Mouse (Mus musculus) liver, embryonic 14.5 days (tissue): ENCODE results near the gene Fh1. TPM values are rescaled to one million over a fixed set of nuclear protein-coding genes. Genes with fewer than 3 reads are reported as not detected.

Experiments
- ATAC-seq: fragments of 200-750 bp; cut with Nextera tagmentation; 2 replicates; pipeline ENCODE4 v1.8.0; 2017; ENCODE audit warnings: moderate number of reproducible peaks, mild to moderate bottlenecking, moderate library complexity; ENCODE audit not compliant: insufficient read depth
- DNase-seq, 3 experiments: peaks; one replicate each; pipeline ENCODE4 v3.0.0-alpha.2; 2012 to 2013; ENCODE audit warnings: low read depth in 3 of 3, low spot score in 3 of 3
- H3K27ac ChIP-seq: fragments of 300-500 bp; sonication (generic); 2 replicates; pipeline ENCODE4 v1.5.1; 2014; ENCODE audit warnings: moderate library complexity, mild to moderate bottlenecking, control low read depth, inconsistent platforms
- H3K27me3 ChIP-seq: fragments of 300-500 bp; sonication (generic); 2 replicates; pipeline ENCODE4 v1.6.1; 2014; ENCODE audit warnings: mild to moderate bottlenecking, low read length, moderate library complexity; ENCODE audit not compliant: control insufficient read depth, insufficient read depth
- H3K36me3 ChIP-seq: fragments of 300-500 bp; sonication (generic); replicated peaks from 2 replicates; pipeline ENCODE4 v1.6.1; 2014; ENCODE audit warnings: low read depth; ENCODE audit not compliant: control insufficient read depth, insufficient read depth
- H3K4me1 ChIP-seq, 2 experiments: fragments of 200-500 bp in 1 of 2; fragments of 300-500 bp in 1 of 2; sonication (generic) in 1 of 2; replicated peaks; 2 replicates each; pipeline ENCODE4 v1.6.1; 2012 to 2014; ENCODE audit warnings: antibody characterized with exemption in 1 of 2, inconsistent platforms in 1 of 2, low read length in 1 of 2; ENCODE audit not compliant: control insufficient read depth in 2 of 2, insufficient read depth in 2 of 2
- H3K4me2 ChIP-seq: fragments of 300-500 bp; sonication (generic); 2 replicates; pipeline ENCODE4 v1.6.1; 2014; ENCODE audit warnings: low read depth, mild to moderate bottlenecking, control low read depth, moderate library complexity
- H3K4me3 ChIP-seq, 2 experiments: fragments of 200-500 bp in 1 of 2; fragments of 300-500 bp in 1 of 2; sonication (generic) in 1 of 2; 2 replicates each; pipeline ENCODE4 v1.5.1; 2012 to 2014; ENCODE audit warnings: low read depth in 2 of 2, low read length in 2 of 2, mild to moderate bottlenecking in 2 of 2, control low read depth in 1 of 2, inconsistent platforms in 1 of 2, moderate library complexity in 1 of 2; ENCODE audit not compliant: insufficient read depth in 1 of 2
- H3K9ac ChIP-seq: fragments of 300-500 bp; sonication (generic); replicated peaks from 2 replicates; pipeline ENCODE4 v1.6.1; 2014; ENCODE audit warnings: mild to moderate bottlenecking, control low read depth, moderate library complexity
- H3K9me3 ChIP-seq: fragments of 300-500 bp; sonication (generic); 2 replicates; pipeline ENCODE4 v1.6.1; 2016; ENCODE audit warnings: low read length, mixed read lengths; ENCODE audit not compliant: control insufficient read depth
- CTCF ChIP-seq: IDR thresholded peaks from 2 replicates; pipeline ENCODE4 v1.5.1; 2016; ENCODE audit warnings: antibody characterized with exemption, low read depth, control low read depth
- EP300 ChIP-seq: IDR thresholded peaks from 2 replicates; pipeline ENCODE4 v1.6.1; 2016; ENCODE audit warnings: antibody characterized with exemption, low read depth
- WGBS: fragments of 180-500 bp; shearing (Covaris S2); extraction: QIAGEN DNeasy Blood & Tissue Kit; methylation state at CpG from one replicate; pipeline ENCODE4 v1.1.7; 2014; ENCODE audit not compliant: insufficient replicate concordance; 5-methylcytosine and 5-hydroxymethylcytosine counted together
- polyA plus RNA-seq, 2 experiments: library from polyadenylated mRNA; depleted of rRNA in 1 of 2; stranded (reverse) in 1 of 2; unstranded in 1 of 2; fragments of >200 nt; fragmentation: Nextera tagmentation in 1 of 2; extraction: Ambion mirVana in 1 of 2; gene quantifications; 2 replicates each; pipeline versions ENCODE4 v1.2.1 to v1.2.3; 2012 to 2014

Fh1 gene
- polyA plus RNA-seq, 2 experiments, result 56.1 to 96.6 TPM

DNA sequence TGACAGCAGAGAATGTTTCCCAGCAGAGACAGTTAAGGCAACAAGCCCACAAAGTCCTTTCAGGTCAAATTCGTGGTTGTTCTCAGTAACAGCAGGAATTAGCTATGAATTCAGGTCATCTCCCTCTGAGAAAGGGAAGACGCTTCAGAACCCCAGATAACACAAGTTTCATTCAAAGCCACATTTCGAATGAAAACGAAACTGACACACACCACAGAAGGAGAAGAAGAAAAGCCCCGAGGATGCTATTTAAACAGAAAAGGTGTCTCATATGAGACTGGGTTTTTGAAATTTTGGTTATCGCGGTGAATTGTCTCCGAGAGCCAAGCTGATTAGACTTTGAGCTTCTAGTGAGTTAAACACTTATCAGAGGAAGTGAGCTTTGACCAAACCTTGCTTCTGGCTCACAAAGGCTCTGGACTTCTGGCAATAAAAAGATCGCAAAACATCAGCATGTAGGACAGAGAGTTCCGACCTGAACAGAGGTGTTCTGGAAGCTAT lies 6.3 kb upstream of the Fh1 start:
- Histone ChIP-seq H3K9ac (no peak overlapping the region), H3K4me3 (no peak overlapping the region), H3K27ac (no peak overlapping the region), H3K4me1 (peaks cover 0 to 4% of the 10 kb centered on the region in 2 experiments; a peak in 2 of 4 replicates), H3K9me3 (no peaks in the 10 kb centered on the region), H3K36me3 (no peaks in the 10 kb centered on the region), H3K27me3 (no peaks in the 10 kb centered on the region), H3K4me2 (peak overlapping the region; percentile 38)
- no peak for TF ChIP-seq CTCF
- DNase-seq (no peak), ATAC-seq (no peak; the same call in 1 of the 2 replicates)
- WGBS, result 31% methylated on average over 10 of the region's 10 CpGs

DNA sequence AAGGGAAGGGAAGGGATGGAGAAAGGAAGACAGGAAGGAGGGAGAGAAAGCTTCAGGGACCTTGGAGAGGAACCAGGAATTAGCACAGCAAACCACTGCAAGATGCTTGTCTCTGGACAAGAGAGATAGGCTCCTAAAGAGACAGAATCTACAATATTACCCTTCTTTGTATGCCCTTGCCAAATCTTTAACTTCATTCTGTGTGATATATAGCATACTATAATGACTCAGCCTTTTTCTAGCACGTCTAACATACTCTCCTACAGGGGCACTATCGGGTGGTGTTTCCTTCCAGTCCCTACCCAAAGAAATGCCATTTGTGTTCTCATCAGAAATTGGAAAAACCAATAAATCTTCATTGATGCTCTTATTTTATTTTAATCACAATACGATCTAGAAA lies 5.6 kb upstream of the Fh1 start:
- no peak overlapping the region for H3K9ac ChIP-seq
- no peak for ATAC-seq
- DNase-seq, result no peak
- peaks cover 0 to 4% of the 10 kb centered on the region in 2 experiments; a peak in 2 of 4 replicates for H3K4me1 ChIP-seq
- WGBS, result 42% methylated on average over 3 of the region's 3 CpGs
- no peak overlapping the region for H3K27ac ChIP-seq
- H3K27me3 ChIP-seq, result no peaks in the 10 kb centered on the region
- H3K9me3 ChIP-seq, result no peaks in the 10 kb centered on the region
- no peaks in the 10 kb centered on the region for H3K36me3 ChIP-seq
- no peak overlapping the region for H3K4me2 ChIP-seq
- TF ChIP-seq EP300 (no peak), CTCF (no peak)
- H3K4me3 ChIP-seq, result no peak overlapping the region

DNA sequence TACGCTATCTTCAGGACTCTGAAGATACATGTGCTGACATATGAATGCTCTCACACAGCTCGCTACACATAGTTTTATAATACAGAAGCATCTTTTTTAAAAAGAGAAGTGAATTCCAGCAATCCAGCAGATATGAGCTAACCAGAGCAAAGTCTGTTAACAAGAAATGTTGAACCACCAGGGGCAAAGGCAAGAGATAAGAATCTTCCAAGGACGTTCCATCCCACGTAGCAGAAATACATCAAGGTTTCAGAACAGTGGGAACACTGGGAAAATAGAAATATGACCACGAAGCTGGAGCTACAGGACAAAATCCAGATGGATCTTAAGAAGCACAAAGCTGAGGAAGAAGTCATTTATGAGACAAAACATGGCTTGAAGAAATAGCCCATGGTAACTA lies 4.9 kb upstream of the Fh1 start:
- WGBS, result 55% methylated on average over 5 of the region's 5 CpGs
- no peak for DNase-seq

DNA sequence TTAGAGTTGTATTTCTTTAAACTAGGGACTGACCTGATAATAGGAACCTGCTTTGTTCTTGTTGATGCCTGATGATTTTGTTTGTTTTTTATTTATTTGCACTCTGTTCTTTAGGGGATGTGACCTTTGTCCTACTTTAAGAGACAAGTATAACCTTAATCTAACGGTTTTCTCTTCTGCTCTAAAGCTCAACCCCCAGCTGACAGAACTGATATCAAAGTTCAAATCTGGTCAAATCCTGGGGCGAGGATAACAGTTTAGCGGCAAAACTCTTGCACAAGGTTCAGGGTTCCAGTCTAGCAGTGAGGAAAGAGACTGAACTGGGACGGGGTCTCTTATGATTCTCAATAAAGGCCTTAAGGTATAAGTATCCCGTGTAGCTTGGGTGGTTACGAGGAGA lies 3.8 kb upstream of the Fh1 start:
- TF ChIP-seq EP300 (no peak), CTCF (no peak)
- H3K9me3 ChIP-seq, result no peaks in the 10 kb centered on the region
- no peak overlapping the region for H3K27ac ChIP-seq
- ATAC-seq (no peak), DNase-seq (no peak)
- no peak overlapping the region for H3K9ac ChIP-seq
- no peak overlapping the region for H3K4me2 ChIP-seq
- H3K4me3 ChIP-seq, result no peak overlapping the region
- no peaks in the 10 kb centered on the region for H3K27me3 ChIP-seq
- H3K4me1 ChIP-seq, result peaks cover 0 to 9% of the 10 kb centered on the region in 2 experiments; a peak in 2 of 4 replicates
- WGBS, result 61% methylated on average over 6 of the region's 6 CpGs
- H3K36me3 ChIP-seq, result no peaks in the 10 kb centered on the region

More for the DNA sequence above, 4.9 kb upstream of the Fh1 start:
- no peak for ATAC-seq
- no peak overlapping the region for H3K9ac ChIP-seq
- H3K27ac ChIP-seq, result no peak overlapping the region
- no peak for TF ChIP-seq EP300
- no peak for TF ChIP-seq CTCF
- no peaks in the 10 kb centered on the region for H3K36me3 ChIP-seq
- no peak overlapping the region for H3K4me2 ChIP-seq
- peaks cover 0 to 4% of the 10 kb centered on the region in 2 experiments; a peak in 2 of 4 replicates for H3K4me1 ChIP-seq
- no peak overlapping the region for H3K4me3 ChIP-seq
- H3K9me3 ChIP-seq, result no peaks in the 10 kb centered on the region
- H3K27me3 ChIP-seq, result no peaks in the 10 kb centered on the region

DNA sequence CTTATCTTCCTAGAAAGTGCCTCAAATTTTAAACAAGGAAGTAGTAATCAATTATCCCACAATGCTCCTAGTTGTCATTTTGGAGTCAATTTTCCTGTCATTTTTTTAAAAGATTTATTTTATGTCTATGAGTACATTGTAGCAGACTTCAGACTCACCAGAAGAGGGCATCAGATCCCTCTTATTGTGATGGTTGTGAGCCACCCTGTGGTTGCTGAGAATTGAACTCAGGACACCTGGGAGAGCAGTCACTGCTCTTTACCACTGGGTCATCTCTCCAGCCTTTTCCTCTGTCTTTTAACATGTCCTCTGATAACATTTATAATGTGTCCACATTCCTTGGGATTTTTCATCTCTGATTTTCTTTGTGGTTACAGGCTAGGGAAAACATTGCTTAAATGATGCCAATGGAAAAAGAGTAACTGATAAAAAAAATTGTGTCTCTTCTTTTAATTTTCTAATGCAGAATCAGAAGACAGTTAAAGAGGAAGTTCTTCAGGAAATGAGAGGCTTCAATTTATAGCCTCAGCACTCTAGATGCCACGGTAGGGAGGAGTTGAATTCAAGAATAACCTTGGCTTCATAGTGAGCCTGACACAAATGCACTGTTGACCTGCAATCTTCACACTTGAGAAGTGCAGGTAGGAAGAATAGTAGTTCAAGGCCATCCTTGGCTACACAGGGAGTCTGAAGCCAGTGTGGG lies 706 bp upstream of the Fh1 start:
- ATAC-seq (peak; percentile 61), DNase-seq (peak in 1 of 3 experiments; percentile 42)
- no peaks in the 10 kb centered on the region for H3K36me3 ChIP-seq
- H3K27me3 ChIP-seq, result no peaks in the 10 kb centered on the region
- no peaks in the 10 kb centered on the region for H3K9me3 ChIP-seq
- peak overlapping the region; percentile 68 to 80 for H3K4me3 ChIP-seq
- TF ChIP-seq EP300 (no peak), CTCF (peak; percentile 70)
- H3K9ac ChIP-seq, result peak overlapping the region; percentile 47
- H3K27ac ChIP-seq, result peak overlapping the region; percentile 52
- WGBS, result 36% methylated on average over 1 of the region's 1 CpGs
- H3K4me2 ChIP-seq, result peak overlapping the region; percentile 95
- peaks cover 0 to 8% of the 10 kb centered on the region in 2 experiments; a peak in 2 of 4 replicates for H3K4me1 ChIP-seq
